Mouse (Mus musculus) limb, embryonic 11.5 days (tissue): Measurements from ENCODE around the gene Gclc. TPM values are rescaled to one million over a fixed set of nuclear protein-coding genes. Genes with fewer than 3 reads are reported as not detected.
A peak's percentile ranks its signal among the peaks of the same experiment; 100 is the strongest.

Experiments
- ATAC-seq: fragments of 200-750 bp; cut with Nextera tagmentation; 2 replicates; pipeline ENCODE4 v1.8.0; 2017; ENCODE audit warnings: low read depth; ENCODE audit not compliant: insufficient number of reproducible peaks, low FRiP score, low TSS enrichment
- DNase-seq: peaks from one replicate; pipeline ENCODE4 v3.0.0-alpha.2; 2015; ENCODE audit warnings: low spot score
- H3K27ac ChIP-seq: fragments of 300-500 bp; sonication (generic); replicated peaks from 2 replicates; pipeline ENCODE4 v1.5.1; 2014; ENCODE audit warnings: low read depth, mild to moderate bottlenecking, low read length
- H3K27me3 ChIP-seq: fragments of 300-500 bp; sonication (generic); 2 replicates; pipeline ENCODE4 v1.6.1; 2014; ENCODE audit warnings: mild to moderate bottlenecking, low read length, mixed read lengths; ENCODE audit not compliant: control insufficient read depth, insufficient read depth
- H3K36me3 ChIP-seq: fragments of 300-500 bp; sonication (generic); 2 replicates; pipeline ENCODE4 v1.6.1; 2014; ENCODE audit warnings: mild to moderate bottlenecking, low read length, moderate library complexity, mixed read lengths; ENCODE audit not compliant: control insufficient read depth, insufficient read depth
- H3K4me1 ChIP-seq: fragments of 300-500 bp; sonication (generic); 2 replicates; pipeline ENCODE4 v1.6.1; 2014; ENCODE audit warnings: low read length, mixed read lengths; ENCODE audit not compliant: control insufficient read depth, insufficient read depth
- H3K4me2 ChIP-seq: fragments of 300-500 bp; sonication (generic); 2 replicates; pipeline ENCODE4 v1.6.1; 2014; ENCODE audit warnings: low read depth, mild to moderate bottlenecking, moderate library complexity; ENCODE audit not compliant: severe bottlenecking
- H3K4me3 ChIP-seq: fragments of 300-500 bp; sonication (generic); 2 replicates; pipeline ENCODE4 v1.5.1; 2014; ENCODE audit warnings: low read depth, low read length
- H3K9ac ChIP-seq: fragments of 300-500 bp; sonication (generic); 2 replicates; pipeline ENCODE4 v1.6.1; 2014; ENCODE audit warnings: mild to moderate bottlenecking, low read length
- H3K9me3 ChIP-seq: fragments of 300-500 bp; sonication (generic); 2 replicates; pipeline ENCODE4 v1.6.1; 2016; ENCODE audit warnings: low read length; ENCODE audit not compliant: control insufficient read depth
- WGBS: fragments of 180-500 bp; shearing (Covaris S2); extraction: QIAGEN DNeasy Blood & Tissue Kit; methylation state at CpG from one replicate; pipeline ENCODE4 v1.1.7; 2014; 5-methylcytosine and 5-hydroxymethylcytosine counted together
- polyA plus RNA-seq: library from polyadenylated mRNA; unstranded; fragments of >200 nt; fragmentation: Nextera tagmentation; extraction: Ambion mirVana; gene quantifications from 2 replicates; pipeline ENCODE4 v1.2.1, GENCODE M21; 2014

Gene Gclc
- polyA plus RNA-seq, 1 experiment from 2014 or later, result 12.3 TPM

DNA sequence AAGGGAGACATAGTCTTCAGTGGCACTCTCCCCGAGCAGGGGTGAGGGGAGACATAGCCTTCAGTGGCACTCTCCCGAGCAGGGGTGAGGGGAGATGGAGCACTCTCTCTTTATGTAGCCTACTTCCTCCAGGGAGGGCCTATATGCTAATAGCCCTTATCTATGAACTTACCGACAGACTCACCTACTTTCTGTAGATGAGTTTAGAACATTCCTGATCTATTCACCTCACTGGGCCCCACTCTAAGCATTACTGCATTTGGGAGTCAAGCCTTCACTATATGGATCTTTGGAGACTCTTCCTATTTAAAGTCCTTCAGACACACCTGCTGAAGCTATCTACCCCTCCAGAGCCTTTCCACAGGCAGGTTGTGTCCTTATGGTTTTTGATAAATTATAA lies 52.1 kb downstream of the Gclc start:
- Histone ChIP-seq H3K4me3 (no peak overlapping the region), H3K9ac (peak overlapping the region; percentile 59; the same call in 1 of the 2 replicates), H3K9me3 (no peaks in the 10 kb centered on the region), H3K27ac (no peak overlapping the region), H3K4me2 (peak overlapping the region; percentile 25; the same call in 1 of the 2 replicates), H3K36me3 (no peaks in the 10 kb centered on the region), H3K27me3 (no peaks in the 10 kb centered on the region), H3K4me1 (no peaks in the 10 kb centered on the region)
- DNase-seq (no peak), ATAC-seq (peak; percentile 62)
- 52% methylated on average over 3 of the region's 3 CpGs for WGBS

DNA sequence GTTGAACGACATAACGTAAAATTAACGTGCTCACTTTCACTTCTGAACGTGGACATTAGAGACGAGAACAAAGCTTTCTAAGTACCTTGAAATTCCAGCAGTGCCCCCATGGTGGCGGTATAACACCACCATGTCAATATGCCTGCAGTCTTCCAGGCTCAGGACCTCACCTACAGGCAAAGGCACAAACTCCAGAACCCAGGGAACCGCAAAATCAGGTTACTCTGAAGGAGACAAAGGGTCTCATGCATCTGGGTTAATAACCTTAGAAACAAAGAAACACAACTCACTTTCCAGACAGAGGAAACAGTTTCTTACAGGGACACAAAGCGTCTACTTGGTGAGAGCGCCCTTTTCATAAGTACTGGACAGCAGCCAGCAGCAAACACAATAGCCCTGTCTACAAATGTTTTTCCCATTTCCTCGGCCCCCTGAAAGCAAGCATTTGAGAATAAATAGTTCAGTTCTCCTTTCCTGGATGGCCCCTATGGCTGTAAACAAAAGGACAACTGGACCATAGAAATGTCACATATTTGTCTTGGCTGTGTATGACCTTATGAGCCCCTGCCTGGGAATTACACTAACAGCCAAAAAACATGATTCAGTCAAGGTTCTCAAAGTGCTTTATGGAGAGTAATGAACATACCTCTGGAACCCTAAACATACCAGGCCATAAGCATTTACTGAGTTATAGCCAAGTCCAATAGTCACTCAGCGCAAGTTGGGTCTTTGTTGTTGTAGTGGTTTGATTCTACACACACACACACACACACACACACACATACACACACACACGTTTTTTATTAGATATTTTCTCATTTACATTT lies 52.7 kb downstream of the Gclc start:
- DNase-seq (peak; percentile 93), ATAC-seq (peak; percentile 80; the same call in 1 of the 2 replicates)
- WGBS, result 34% methylated on average over 12 of the region's 12 CpGs
- Histone ChIP-seq H3K4me1 (no peaks in the 10 kb centered on the region), H3K27me3 (no peaks in the 10 kb centered on the region), H3K4me2 (peak overlapping the region; percentile 25; the same call in 1 of the 2 replicates), H3K9ac (peak overlapping the region; percentile 59; the same call in 1 of the 2 replicates), H3K36me3 (no peaks in the 10 kb centered on the region), H3K9me3 (no peaks in the 10 kb centered on the region), H3K27ac (no peak overlapping the region), H3K4me3 (no peak overlapping the region)

DNA sequence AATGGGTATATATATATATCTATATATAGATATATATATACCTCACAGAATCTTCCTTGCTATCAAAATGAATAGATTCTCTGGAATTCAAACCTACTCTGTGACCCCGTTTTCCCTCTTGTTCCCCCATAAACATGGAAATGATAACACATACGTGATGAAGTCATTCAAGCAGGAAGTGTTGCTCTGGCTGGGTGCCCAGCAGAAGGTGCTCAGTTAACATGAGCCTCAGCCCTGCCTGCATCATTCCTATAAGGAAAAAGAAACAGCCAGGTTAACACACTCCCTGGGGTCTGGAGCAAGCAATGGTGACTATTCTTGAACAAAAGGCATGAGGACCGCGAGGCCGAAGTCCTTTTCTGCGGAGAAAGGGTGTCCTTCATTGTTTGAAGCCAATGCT lies 54.1 kb downstream of the Gclc start:
- Histone ChIP-seq H3K9me3 (no peaks in the 10 kb centered on the region), H3K36me3 (no peaks in the 10 kb centered on the region), H3K27me3 (no peaks in the 10 kb centered on the region), H3K27ac (no peak overlapping the region), H3K4me1 (no peaks in the 10 kb centered on the region), H3K4me2 (no peak overlapping the region), H3K9ac (no peak overlapping the region), H3K4me3 (no peak overlapping the region)
- WGBS, result 90% methylated on average over 6 of the region's 6 CpGs
- no peak for DNase-seq
- ATAC-seq, result no peak

DNA sequence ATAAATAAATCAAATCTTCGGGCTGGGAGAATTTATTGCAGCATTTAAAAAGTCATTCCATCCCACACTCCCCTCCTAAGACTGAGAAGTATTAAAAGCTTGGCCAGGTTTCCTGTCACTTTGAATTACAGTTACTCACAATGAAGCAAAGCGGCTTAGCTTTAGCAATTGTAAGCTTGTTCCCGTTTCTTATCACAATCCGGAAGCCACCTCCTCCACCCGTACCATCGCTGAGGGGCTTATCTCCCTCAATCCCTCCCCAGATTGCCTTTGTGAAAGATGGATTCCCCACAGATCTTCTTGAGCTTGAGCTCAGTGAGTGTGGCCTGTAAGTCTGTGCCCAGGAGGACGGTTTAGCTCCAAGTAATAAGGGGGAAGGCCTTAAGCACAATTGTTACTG lies 64.5 kb downstream of the Gclc start:
- no peak overlapping the region for H3K4me3 ChIP-seq
- WGBS, result 75% methylated on average over 7 of the region's 7 CpGs
- H3K4me1 ChIP-seq, result no peaks in the 10 kb centered on the region
- DNase-seq, result no peak
- no peaks in the 10 kb centered on the region for H3K9me3 ChIP-seq
- no peak overlapping the region for H3K4me2 ChIP-seq
- no peaks in the 10 kb centered on the region for H3K36me3 ChIP-seq
- ATAC-seq, result no peak
- H3K9ac ChIP-seq, result no peak overlapping the region
- H3K27ac ChIP-seq, result no peak overlapping the region
- H3K27me3 ChIP-seq, result no peaks in the 10 kb centered on the region

DNA sequence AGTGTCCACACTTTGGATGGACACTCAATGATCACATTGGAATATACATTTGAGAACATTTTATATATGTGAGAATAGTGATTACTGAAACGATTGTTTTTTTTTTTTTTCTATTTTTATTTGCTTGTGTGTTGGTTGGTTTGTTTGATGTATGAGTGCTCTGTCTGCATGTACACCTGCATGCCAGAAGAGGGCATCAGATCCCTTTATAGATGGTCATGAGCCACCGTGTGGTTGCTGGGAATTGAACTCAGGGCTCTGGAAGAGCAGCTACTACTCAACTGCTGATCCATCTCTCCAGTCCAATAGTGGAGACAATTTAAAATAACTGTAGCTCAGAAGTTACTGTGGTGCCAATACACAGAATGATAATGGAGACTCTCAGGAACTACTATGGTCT lies 65.0 kb downstream of the Gclc start:
- ATAC-seq (no peak), DNase-seq (no peak)
- WGBS, result 76% methylated on average over 2 of the region's 2 CpGs
- no peak overlapping the region for H3K4me3 ChIP-seq
- no peaks in the 10 kb centered on the region for H3K27me3 ChIP-seq
- no peak overlapping the region for H3K9ac ChIP-seq
- no peak overlapping the region for H3K27ac ChIP-seq
- no peak overlapping the region for H3K4me2 ChIP-seq
- no peaks in the 10 kb centered on the region for H3K9me3 ChIP-seq
- H3K36me3 ChIP-seq, result no peaks in the 10 kb centered on the region
- no peaks in the 10 kb centered on the region for H3K4me1 ChIP-seq

DNA sequence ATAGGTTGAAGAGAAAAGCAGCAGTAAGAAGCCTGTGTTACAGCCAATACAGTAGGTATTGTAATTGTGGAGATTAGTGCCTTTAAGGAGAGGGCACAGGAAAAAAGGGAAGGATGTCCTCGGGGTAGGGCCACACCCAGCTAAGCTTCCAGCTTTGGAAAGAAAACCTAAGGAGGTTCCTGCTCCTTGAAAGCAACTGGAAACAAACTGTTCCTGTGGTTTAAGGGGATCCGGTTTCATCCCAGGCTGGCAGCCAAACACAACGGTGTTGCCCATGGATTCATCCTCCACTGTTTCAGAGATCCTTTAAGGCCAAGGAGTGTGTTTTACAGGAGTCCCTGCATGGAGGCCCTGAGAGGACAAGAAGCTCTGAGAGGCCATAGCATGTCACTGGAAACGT lies 66.5 kb downstream of the Gclc start:
- Histone ChIP-seq H3K4me3 (no peak overlapping the region), H3K36me3 (no peaks in the 10 kb centered on the region), H3K4me1 (peaks cover 7% of the 10 kb centered on the region), H3K27ac (no peak overlapping the region), H3K9ac (no peak overlapping the region), H3K9me3 (no peaks in the 10 kb centered on the region), H3K27me3 (no peaks in the 10 kb centered on the region), H3K4me2 (no peak overlapping the region)
- no peak for ATAC-seq
- 72% methylated on average over 4 of the region's 4 CpGs for WGBS
- DNase-seq, result no peak

DNA sequence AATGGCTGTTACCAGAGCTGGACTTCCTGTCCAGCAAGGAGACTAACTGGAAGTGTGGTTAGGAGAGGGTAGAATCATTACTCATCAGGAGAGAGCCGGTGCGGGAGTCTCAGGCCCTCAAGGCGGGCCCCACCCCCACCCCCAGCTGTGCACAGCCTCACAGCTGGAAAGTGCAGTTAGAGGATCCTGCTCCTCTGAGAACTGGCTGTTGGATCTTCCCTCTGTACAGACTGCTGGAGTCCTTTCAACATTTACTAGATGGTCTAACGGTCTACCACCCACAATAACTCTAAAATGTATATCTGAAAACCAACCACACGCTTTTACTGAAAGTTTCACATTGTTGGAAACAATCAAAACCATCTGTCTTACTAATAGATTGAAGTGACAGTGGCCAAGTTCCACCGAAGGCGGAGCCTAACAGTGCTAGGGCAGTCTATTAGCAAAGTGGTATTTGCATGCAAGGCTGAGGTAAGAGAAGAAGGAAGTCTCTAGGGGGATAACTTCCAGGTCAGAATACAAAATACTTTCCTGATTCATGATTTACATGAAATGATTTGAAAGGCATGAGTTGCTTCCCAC lies 71.1 kb downstream of the Gclc start:
- H3K27ac ChIP-seq, result no peak overlapping the region
- 0 out of 2 replicates have a peak overlapping the region, but pooled peaks have one; percentile 15 for H3K4me2 ChIP-seq
- ATAC-seq (peak; percentile 76; the same call in 1 of the 2 replicates), DNase-seq (peak; percentile 63)
- H3K4me1 ChIP-seq, result peaks cover 11% of the 10 kb centered on the region
- no peak overlapping the region for H3K4me3 ChIP-seq
- H3K9ac ChIP-seq, result no peak overlapping the region
- no peaks in the 10 kb centered on the region for H3K27me3 ChIP-seq
- no peaks in the 10 kb centered on the region; the same call in 1 of the 2 replicates for H3K9me3 ChIP-seq
- 7% methylated on average over 7 of the region's 7 CpGs for WGBS
- H3K36me3 ChIP-seq, result no peaks in the 10 kb centered on the region

DNA sequence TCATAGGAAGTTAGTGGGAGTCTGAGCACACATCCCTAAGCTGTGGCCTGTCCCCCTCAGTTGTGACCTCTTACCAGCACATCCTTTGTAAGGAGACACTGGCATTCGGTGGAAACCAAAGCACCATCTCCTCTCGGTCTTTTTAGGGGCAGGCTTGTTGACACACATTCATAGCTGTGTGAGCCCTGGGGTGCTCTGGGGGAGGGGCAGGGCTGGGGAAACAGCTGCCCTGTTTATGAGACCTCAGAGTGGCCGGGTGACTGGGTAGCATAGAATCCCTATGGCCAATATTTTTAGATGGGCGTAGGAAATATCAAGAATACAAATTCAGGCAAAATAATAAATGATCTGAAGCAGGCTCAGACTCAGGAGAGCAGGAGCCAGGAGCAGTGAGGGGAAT lies 71.9 kb downstream of the Gclc start:
- no peaks in the 10 kb centered on the region for H3K36me3 ChIP-seq
- no peak overlapping the region for H3K4me3 ChIP-seq
- H3K9me3 ChIP-seq, result no peaks in the 10 kb centered on the region; the same call in 1 of the 2 replicates
- no peaks in the 10 kb centered on the region for H3K27me3 ChIP-seq
- ATAC-seq, result no peak
- no peak overlapping the region for H3K9ac ChIP-seq
- peaks cover 11% of the 10 kb centered on the region for H3K4me1 ChIP-seq
- DNase-seq, result no peak
- no peak overlapping the region for H3K27ac ChIP-seq
- 33% methylated on average over 4 of the region's 4 CpGs for WGBS
- no peak overlapping the region for H3K4me2 ChIP-seq
